Mouse (Mus musculus) lung, postnatal 0 days (tissue): Measurements from ENCODE around the gene Actl6a. TPM values are rescaled to one million over a fixed set of nuclear protein-coding genes. Genes with fewer than 3 reads are reported as not detected.

ENCODE experiments used
- ATAC-seq: fragments of 200-750 bp; cut with Nextera tagmentation; 2 replicates; pipeline ENCODE4 v1.8.0; 2017; ENCODE audit warnings: moderate library complexity
- DNase-seq: peaks from one replicate; pipeline ENCODE4 v3.0.0-alpha.2; 2016; ENCODE audit warnings: low spot score
- H3K27ac ChIP-seq: fragments of 300-500 bp; sonication (generic); 2 replicates; pipeline ENCODE4 v1.5.1; 2014; ENCODE audit warnings: antibody characterized with exemption, mild to moderate bottlenecking, low read length, mixed read lengths
- H3K27me3 ChIP-seq: fragments of 300-500 bp; sonication (generic); replicated peaks from 2 replicates; pipeline ENCODE4 v1.6.1; 2014; ENCODE audit warnings: low read length, mixed read lengths; ENCODE audit not compliant: insufficient read depth
- H3K36me3 ChIP-seq: fragments of 300-500 bp; sonication (generic); 2 replicates; pipeline ENCODE4 v1.6.1; 2014; ENCODE audit warnings: low read length, mixed read lengths; ENCODE audit not compliant: insufficient read depth
- H3K4me1 ChIP-seq: fragments of 300-500 bp; sonication (generic); 2 replicates; pipeline ENCODE4 v1.6.1; 2014; ENCODE audit warnings: antibody characterized with exemption, low read depth, low read length, mixed read lengths; ENCODE audit not compliant: insufficient read depth
- H3K4me2 ChIP-seq: fragments of 300-500 bp; sonication (generic); replicated peaks from 2 replicates; pipeline ENCODE4 v1.6.1; 2014; ENCODE audit warnings: low read depth, mild to moderate bottlenecking, low read length, moderate library complexity, mixed read lengths
- H3K4me3 ChIP-seq: fragments of 300-500 bp; sonication (generic); 2 replicates; pipeline ENCODE4 v1.5.1; 2014; ENCODE audit warnings: low read depth, low read length
- H3K9ac ChIP-seq: fragments of 300-500 bp; sonication (generic); replicated peaks from 2 replicates; pipeline ENCODE4 v1.6.1; 2014; ENCODE audit warnings: low read depth, mild to moderate bottlenecking
- H3K9me3 ChIP-seq: fragments of 300-500 bp; sonication (generic); 2 replicates; pipeline ENCODE4 v1.6.1; 2016; ENCODE audit warnings: low read length, mixed read lengths
- CTCF ChIP-seq: IDR thresholded peaks from 2 replicates; pipeline ENCODE4 v1.5.1; 2016; ENCODE audit warnings: antibody characterized with exemption, mild to moderate bottlenecking
- EP300 ChIP-seq: IDR thresholded peaks from 2 replicates; pipeline ENCODE4 v1.6.1; 2016; ENCODE audit warnings: antibody characterized with exemption, mild to moderate bottlenecking, control low read depth
- WGBS: fragments of 180-500 bp; shearing (Covaris S2); extraction: QIAGEN DNeasy Blood & Tissue Kit; methylation state at CpG from one replicate; pipeline ENCODE4 v1.1.7; 2014; 5-methylcytosine and 5-hydroxymethylcytosine counted together
- polyA plus RNA-seq: library from polyadenylated mRNA; unstranded; fragments of >200 nt; fragmentation: Nextera tagmentation; extraction: Ambion mirVana; gene quantifications from 2 replicates; pipeline ENCODE4 v1.2.1, GENCODE M21; 2015

The Actl6a gene
- polyA plus RNA-seq, 1 experiment from 2014 or later: 79.5 TPM

GRCm38 (mm10) chr3:32724191-32724590 is 18.1 kb downstream of the Actl6a start:
- Histone ChIP-seq H3K4me2 (no peak overlapping the region), H3K27ac (no peak overlapping the region), H3K9me3 (no peaks in the 10 kb centered on the region), H3K4me3 (no peak overlapping the region), H3K36me3 (peaks cover 40% of the 10 kb centered on the region; the same call in 1 of the 2 replicates), H3K27me3 (no peaks in the 10 kb centered on the region), H3K9ac (no peak overlapping the region), H3K4me1 (no peaks in the 10 kb centered on the region)
- ATAC-seq: no peak
- WGBS: 96% methylated on average over 7 of the region's 7 CpGs
- no peak for TF ChIP-seq EP300
- TF ChIP-seq CTCF: no peak
- no peak for DNase-seq

- Histone ChIP-seq H3K36me3 (peaks cover 37% of the 10 kb centered on the region), H3K9me3 (no peaks in the 10 kb centered on the region), H3K4me2 (no peak overlapping the region), H3K4me3 (no peak overlapping the region), H3K4me1 (no peaks in the 10 kb centered on the region), H3K9ac (no peak overlapping the region), H3K27me3 (no peaks in the 10 kb centered on the region), H3K27ac (no peak overlapping the region)
- WGBS: 86% methylated on average over 5 of the region's 5 CpGs
- TF ChIP-seq EP300 (no peak), CTCF (no peak)
- no peak for DNase-seq
- no peak for ATAC-seq
Measured at GRCm38 (mm10) chr3:32725951-32726350, 19.9 kb downstream of the Actl6a start.

- Histone ChIP-seq H3K4me3 (no peak overlapping the region), H3K9me3 (no peaks in the 10 kb centered on the region), H3K27ac (no peak overlapping the region), H3K4me2 (no peak overlapping the region), H3K36me3 (peaks cover 37% of the 10 kb centered on the region), H3K4me1 (no peaks in the 10 kb centered on the region), H3K9ac (no peak overlapping the region), H3K27me3 (no peaks in the 10 kb centered on the region)
- no peak for TF ChIP-seq EP300
- TF ChIP-seq CTCF: no peak
- no peak for ATAC-seq
- no peak for DNase-seq
- WGBS: 82% methylated on average over 4 of the region's 4 CpGs
Measured at GRCm38 (mm10) chr3:32727861-32728260, 21.8 kb downstream of the Actl6a start.

- WGBS: under 1% methylated on average over 62 of the region's 62 CpGs
Measured at GRCm38 (mm10) chr3:32736244-32737171, 30.4 kb downstream of the Actl6a start, which contains the start of gene Ndufb5. Gene Ndufb5, plus strand, starts transcription at chr3:32736990.

GRCm38 (mm10) chr3:32737172-32737655 is 31.1 kb downstream of the Actl6a start, which contains the start of gene Mrpl47:
Gene Mrpl47, minus strand, starts transcription at chr3:32737605.
- Histone ChIP-seq H3K27me3 (no peaks in the 10 kb centered on the region), H3K4me2 (peak within 1 kb of the TSS; percentile 95), H3K36me3 (peaks cover 5% of the 10 kb centered on the region; the same call in 1 of the 2 replicates), H3K9ac (peak within 1 kb of the TSS; percentile 74), H3K4me1 (peaks cover 7% of the 10 kb centered on the region; the same call in 1 of the 2 replicates), H3K9me3 (no peaks in the 10 kb centered on the region), H3K4me3 (peak within 1 kb of the TSS; percentile 85), H3K27ac (peak within 1 kb of the TSS; percentile 82)
- WGBS: 1% methylated on average over 28 of the region's 31 CpGs
- peak; percentile 26 for ATAC-seq
- no peak; the same call in none of the 2 replicates for TF ChIP-seq CTCF
- TF ChIP-seq EP300: no peak
- DNase-seq: no peak

More at GRCm38 (mm10) chr3:32736244-32737171, 30.4 kb downstream of the Actl6a start, which contains the start of gene Ndufb5:
- H3K27ac ChIP-seq: peak within 1 kb of the TSS; percentile 82
- peak within 1 kb of the TSS; percentile 74 for H3K9ac ChIP-seq
- peak within 1 kb of the TSS; percentile 85 for H3K4me3 ChIP-seq
- H3K27me3 ChIP-seq: no peaks in the 10 kb centered on the region
- H3K4me2 ChIP-seq: peak within 1 kb of the TSS; percentile 95
- no peaks in the 10 kb centered on the region for H3K9me3 ChIP-seq
- H3K36me3 ChIP-seq: peaks cover 5% of the 10 kb centered on the region; the same call in 1 of the 2 replicates
- TF ChIP-seq EP300 (no peak), CTCF (no peak)
- H3K4me1 ChIP-seq: peaks cover 7% of the 10 kb centered on the region; the same call in 1 of the 2 replicates
- DNase-seq (peak; percentile 100), ATAC-seq (peak; percentile 99)

GRCm38 (mm10) chr3:32738549-32738948 is 32.5 kb downstream of the Actl6a start:
- Histone ChIP-seq H3K27me3 (no peaks in the 10 kb centered on the region), H3K4me1 (peaks cover 7% of the 10 kb centered on the region; the same call in 1 of the 2 replicates), H3K36me3 (no peaks in the 10 kb centered on the region), H3K4me3 (no peak overlapping the region), H3K9me3 (no peaks in the 10 kb centered on the region), H3K27ac (no peak overlapping the region), H3K9ac (no peak overlapping the region), H3K4me2 (no peak overlapping the region)
- TF ChIP-seq CTCF (no peak), EP300 (no peak)
- DNase-seq (no peak), ATAC-seq (no peak)
- WGBS: 92% methylated on average over 5 of the region's 5 CpGs
